Mouse (Mus musculus): ENCODE measurements at regions not wholly inside any gene's neighbourhood (a gene's known extent, or its start where the extent isn't known, plus 50 kb on each side); places are given as distances from the start of the nearest gene placed in this dataset.

DNA sequence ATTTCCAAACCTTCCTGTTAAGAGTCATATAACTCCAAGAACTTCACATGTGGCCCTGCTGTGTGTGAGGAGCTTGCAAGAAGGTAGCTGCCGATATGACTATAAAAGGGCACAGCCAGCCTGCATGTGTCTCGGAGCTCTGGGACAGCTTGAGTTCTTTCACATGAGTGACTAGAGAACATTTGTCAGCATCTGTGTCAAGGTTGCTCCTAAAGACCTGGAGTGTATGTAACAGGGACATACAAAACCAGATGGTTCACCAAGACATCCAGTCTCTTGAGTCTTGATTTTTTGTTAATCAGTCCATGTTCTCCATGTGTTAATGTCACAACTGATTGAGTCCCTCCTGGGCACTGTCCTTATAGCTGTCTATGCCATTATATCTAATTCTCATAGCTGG, 126.2 kb upstream of the Pcsk2 start:
- H3K36me3 ChIP-seq (replicated peaks): no peaks in the 10 kb centered on the region
- H3K9me3 ChIP-seq: no peaks in the 10 kb centered on the region
- no peaks in the 10 kb centered on the region for H3K27me3 ChIP-seq
- no peaks in the 10 kb centered on the region for H3K4me1 ChIP-seq
- H3K27ac ChIP-seq: no peak overlapping the region
- no peak for ATAC-seq (ENCODE audit: low FRiP score)
- H3K9ac ChIP-seq: no peak overlapping the region
- no peak overlapping the region for H3K4me2 ChIP-seq
- no peak overlapping the region for H3K4me3 ChIP-seq (replicated peaks)
- WGBS: 97% methylated on average over 2 of the region's 2 CpGs

GRCm38 (mm10) chr2:143450680-143451079, 95.3 kb upstream of the Pcsk2 start:
- H3K4me2 ChIP-seq: no peak overlapping the region

DNA sequence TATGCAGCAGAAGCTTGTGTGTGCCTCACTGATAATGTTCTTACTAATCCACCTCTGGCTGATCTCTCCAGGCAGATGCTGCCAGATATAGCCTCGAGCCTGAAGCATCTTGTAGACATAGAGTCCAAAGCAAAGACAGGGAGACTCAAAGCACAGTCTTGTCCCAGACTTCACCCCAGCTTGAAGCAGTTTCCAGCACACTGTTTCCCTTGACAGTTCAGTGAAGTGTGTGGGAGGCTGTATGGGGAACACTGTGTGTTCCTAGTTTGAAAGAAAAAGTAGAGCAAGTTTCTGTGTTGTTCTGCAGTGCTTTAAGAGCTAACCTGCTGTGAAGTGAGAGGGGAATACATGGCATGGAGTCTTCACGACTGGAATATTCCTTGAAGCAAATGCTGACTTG, 94.7 kb upstream of the Pcsk2 start:
- Histone ChIP-seq H3K27ac (no peak overlapping the region), H3K9me3 (no peaks in the 10 kb centered on the region), H3K4me3 (replicated peaks) (no peak overlapping the region), H3K4me1 (no peaks in the 10 kb centered on the region), H3K9ac (no peak overlapping the region), H3K27me3 (no peaks in the 10 kb centered on the region), H3K36me3 (replicated peaks) (no peaks in the 10 kb centered on the region), H3K4me2 (no peak overlapping the region)
- no peak for ATAC-seq (ENCODE audit: low FRiP score)
- WGBS: 54% methylated on average over 2 of the region's 2 CpGs

More at GRCm38 (mm10) chr2:143450680-143451079, 95.3 kb upstream of the Pcsk2 start:
- Histone ChIP-seq H3K4me3 (replicated peaks) (no peak overlapping the region), H3K9me3 (no peaks in the 10 kb centered on the region), H3K36me3 (replicated peaks) (no peaks in the 10 kb centered on the region), H3K27ac (no peak overlapping the region), H3K9ac (no peak overlapping the region), H3K27me3 (no peaks in the 10 kb centered on the region), H3K4me1 (no peaks in the 10 kb centered on the region)
- no peak for ATAC-seq (ENCODE audit: low FRiP score)

DNA sequence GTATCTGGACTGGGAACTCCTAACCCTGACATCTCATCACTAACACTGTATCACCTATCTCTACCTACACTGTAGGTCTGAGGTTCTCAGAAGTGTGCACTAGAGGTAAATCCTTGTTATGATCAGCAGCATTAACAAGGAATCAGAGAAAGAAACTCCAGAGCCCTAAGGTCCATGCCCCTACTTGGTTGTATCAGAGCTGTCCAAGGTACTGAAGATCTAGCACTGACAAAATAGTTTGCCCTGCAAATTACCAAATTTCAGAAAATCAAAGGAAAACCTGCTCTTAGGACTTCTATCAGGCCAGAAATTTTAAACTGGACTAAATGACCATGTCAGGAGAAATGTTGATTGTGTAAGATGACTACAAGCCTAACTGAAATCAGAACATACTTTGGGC, 94.3 kb upstream of the Pcsk2 start:
- no peak overlapping the region for H3K9ac ChIP-seq

DNA sequence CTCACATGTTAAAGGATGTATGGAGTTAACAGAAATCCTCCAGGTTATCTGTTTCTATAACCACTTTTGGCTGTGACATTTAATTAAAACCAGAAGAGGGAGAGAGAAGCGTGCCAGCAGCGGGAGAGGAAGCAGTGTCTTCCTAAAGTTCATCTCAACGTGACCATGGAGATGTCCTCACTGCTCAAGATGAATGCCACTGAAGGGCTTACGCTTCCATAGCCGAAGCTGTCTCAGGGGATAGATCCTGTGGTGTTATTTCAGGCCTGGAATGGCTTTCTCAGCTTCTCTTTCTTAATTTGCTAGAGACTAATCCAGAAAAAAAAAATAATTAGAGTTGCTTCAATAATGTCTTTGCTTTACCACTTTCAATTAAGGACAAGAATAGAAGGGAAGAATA, 78.0 kb upstream of the Pcsk2 start:
- Histone ChIP-seq H3K4me1 (no peaks in the 10 kb centered on the region), H3K27me3 (no peaks in the 10 kb centered on the region), H3K27ac (no peak overlapping the region), H3K36me3 (replicated peaks) (no peaks in the 10 kb centered on the region), H3K4me2 (no peak overlapping the region), H3K4me3 (replicated peaks) (no peak overlapping the region), H3K9ac (no peak overlapping the region), H3K9me3 (no peaks in the 10 kb centered on the region)
- WGBS: 82% methylated on average over 5 of the region's 5 CpGs
- ATAC-seq (ENCODE audit: low FRiP score): no peak

More for the DNA sequence above, 94.3 kb upstream of the Pcsk2 start:
- no peak overlapping the region for H3K4me3 ChIP-seq (replicated peaks)
- no peaks in the 10 kb centered on the region for H3K4me1 ChIP-seq
- H3K36me3 ChIP-seq (replicated peaks): no peaks in the 10 kb centered on the region
- no peaks in the 10 kb centered on the region for H3K27me3 ChIP-seq
- H3K27ac ChIP-seq: no peak overlapping the region
- H3K9me3 ChIP-seq: no peaks in the 10 kb centered on the region
- no peak for ATAC-seq (ENCODE audit: low FRiP score)
- H3K4me2 ChIP-seq: no peak overlapping the region

- no peak overlapping the region for H3K4me2 ChIP-seq
- no peak for ATAC-seq (ENCODE audit: low FRiP score)
- H3K4me1 ChIP-seq: no peaks in the 10 kb centered on the region
- no peak overlapping the region for H3K4me3 ChIP-seq (replicated peaks)
- no peak overlapping the region for H3K9ac ChIP-seq
- H3K27me3 ChIP-seq: no peaks in the 10 kb centered on the region
- WGBS: 86% methylated on average over 3 of the region's 3 CpGs
- H3K9me3 ChIP-seq: no peaks in the 10 kb centered on the region
- H3K36me3 ChIP-seq (replicated peaks): no peaks in the 10 kb centered on the region
- no peak overlapping the region for H3K27ac ChIP-seq
These were observed 74.6 kb upstream of the Pcsk2 start for GRCm38 (mm10) chr2:143471394-143471793.

- 63% methylated on average over 3 of the region's 3 CpGs for WGBS
- Histone ChIP-seq H3K36me3 (replicated peaks) (no peaks in the 10 kb centered on the region), H3K4me3 (replicated peaks) (no peak overlapping the region), H3K27me3 (no peaks in the 10 kb centered on the region), H3K4me1 (no peaks in the 10 kb centered on the region; the same call in 1 of the 2 replicates), H3K4me2 (no peak overlapping the region), H3K27ac (no peak overlapping the region), H3K9me3 (no peaks in the 10 kb centered on the region), H3K9ac (no peak overlapping the region)
- peak; percentile 83 for ATAC-seq (ENCODE audit: low FRiP score)
These were observed 55.1 kb upstream of the Pcsk2 start for GRCm38 (mm10) chr2:143490830-143491229.

Measured in forebrain, embryonic 12.5 days (tissue).